Mouse (Mus musculus) forebrain, embryonic 10.5 days (tissue): Measurements from ENCODE around the gene Cyb5r2. TPM values are rescaled to one million over a fixed set of nuclear protein-coding genes. Genes with fewer than 3 reads are reported as not detected.

Experiments used
- DNase-seq: peaks from one replicate; pipeline ENCODE4 v3.0.0-alpha.2; 2017; ENCODE audit warnings: low spot score; ENCODE audit errors: extremely low spot score
- H3K27ac ChIP-seq: fragments of 300-500 bp; sonication (generic); 2 replicates; pipeline ENCODE4 v1.5.1; 2016; ENCODE audit warnings: mild to moderate bottlenecking
- H3K27me3 ChIP-seq: fragments of 300-500 bp; sonication (generic); 2 replicates; pipeline ENCODE4 v1.6.1; 2016; ENCODE audit warnings: mild to moderate bottlenecking; ENCODE audit not compliant: poor library complexity, severe bottlenecking
- H3K36me3 ChIP-seq: fragments of 300-500 bp; sonication (generic); replicated peaks from 2 replicates; pipeline ENCODE4 v1.6.1; 2016; ENCODE audit warnings: mild to moderate bottlenecking, moderate library complexity
- H3K4me1 ChIP-seq: fragments of 300-500 bp; sonication (generic); 2 replicates; pipeline ENCODE4 v1.6.1; 2016
- H3K4me3 ChIP-seq: fragments of 300-500 bp; sonication (generic); 2 replicates; pipeline ENCODE4 v1.5.1; 2016; ENCODE audit warnings: mild to moderate bottlenecking, moderate library complexity
- H3K9me3 ChIP-seq: fragments of 300-500 bp; sonication (generic); 2 replicates; pipeline ENCODE4 v1.6.1; 2016; ENCODE audit warnings: mild to moderate bottlenecking, moderate library complexity
- WGBS: fragments of 180-500 bp; shearing (Covaris S2); methylation state at CpG from one replicate; pipeline ENCODE4 v1.1.7; 2016; 5-methylcytosine and 5-hydroxymethylcytosine counted together
- polyA plus RNA-seq: library from polyadenylated mRNA; unstranded; fragments of >200 nt; fragmentation: Nextera tagmentation; extraction: Ambion mirVana; gene quantifications from 2 replicates; pipeline ENCODE4 v1.2.1, GENCODE M21; 2016

Gene Cyb5r2
- polyA plus RNA-seq, 1 experiment from 2014 or later: 0.29 TPM

DNA sequence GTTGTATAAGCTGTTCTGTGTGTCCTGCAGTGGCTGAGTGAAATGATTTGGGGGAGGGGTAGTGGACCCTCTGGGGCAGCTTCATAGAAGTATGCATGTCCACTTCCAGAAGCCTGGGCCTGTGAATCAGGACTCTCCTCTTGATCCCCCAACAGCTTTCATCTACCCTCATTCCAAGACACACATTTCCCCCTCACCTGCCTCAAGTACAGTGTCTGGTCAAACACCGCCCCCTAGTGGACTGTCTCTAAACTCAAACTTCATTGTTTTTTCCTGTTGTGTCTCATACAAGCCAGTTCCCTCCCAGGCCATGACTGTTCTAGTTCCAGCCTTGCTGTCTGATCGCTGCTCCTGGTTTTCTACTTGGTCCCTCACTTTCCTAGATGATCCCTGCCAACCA lies 9.9 kb downstream of the Cyb5r2 start:
- Histone ChIP-seq H3K36me3 (peaks cover 4% of the 10 kb centered on the region), H3K9me3 (no peaks in the 10 kb centered on the region; the same call in 1 of the 2 replicates), H3K4me1 (0 out of 2 replicates have a peak, but pooled peaks cover 6% of the 10 kb centered on the region), H3K4me3 (no peak overlapping the region), H3K27ac (no peak overlapping the region), H3K27me3 (no peaks in the 10 kb centered on the region; the same call in 1 of the 2 replicates)
- WGBS: 17% methylated on average over 2 of the region's 2 CpGs
- peak; percentile 67 for DNase-seq

DNA sequence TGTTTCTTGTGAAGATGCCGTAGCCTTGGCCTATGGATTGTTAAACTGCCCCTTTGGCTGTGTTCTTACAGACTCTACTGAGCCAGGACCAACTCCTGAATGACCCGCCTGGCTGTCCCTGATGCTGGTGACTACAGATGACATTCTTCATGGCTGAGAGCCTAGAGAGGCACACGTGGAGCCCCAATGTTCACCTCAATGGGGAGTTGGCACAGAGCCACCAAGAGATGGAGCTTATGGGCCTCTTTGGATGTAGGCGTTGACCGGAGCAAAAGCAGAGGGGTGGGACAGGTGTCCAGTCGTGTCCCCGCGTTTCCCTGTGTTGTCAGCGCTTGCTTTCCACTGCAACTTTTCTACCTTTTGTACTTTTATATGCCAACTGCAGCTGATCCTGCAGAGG lies 10.4 kb downstream of the Cyb5r2 start:
- Histone ChIP-seq H3K4me3 (no peak overlapping the region), H3K27me3 (no peaks in the 10 kb centered on the region; the same call in 1 of the 2 replicates), H3K27ac (no peak overlapping the region), H3K9me3 (no peaks in the 10 kb centered on the region; the same call in 1 of the 2 replicates), H3K4me1 (0 out of 2 replicates have a peak, but pooled peaks cover 6% of the 10 kb centered on the region), H3K36me3 (peaks cover 6% of the 10 kb centered on the region)
- no peak for DNase-seq
- WGBS: 92% methylated on average over 9 of the region's 9 CpGs

DNA sequence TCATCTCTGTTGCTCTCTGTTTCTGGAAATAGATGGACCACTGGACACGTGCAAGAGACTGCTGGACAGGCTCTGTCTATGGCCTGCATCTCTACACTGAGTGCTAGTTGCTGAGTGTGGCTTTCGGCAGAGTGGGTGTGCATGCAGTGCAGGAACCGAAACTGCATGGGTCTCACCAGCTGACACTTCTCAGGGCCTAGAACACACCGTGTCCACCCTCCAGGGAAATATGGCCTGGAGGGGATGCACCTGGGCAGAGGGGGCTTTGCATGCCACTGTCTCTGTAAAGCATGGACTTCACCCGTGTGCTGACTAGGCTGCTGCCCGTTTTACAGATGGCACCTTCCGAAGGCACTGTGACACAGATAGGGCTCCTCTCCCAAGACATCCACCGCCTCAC lies 11.8 kb downstream of the Cyb5r2 start:
- 91% methylated on average over 8 of the region's 8 CpGs for WGBS
- Histone ChIP-seq H3K36me3 (peaks cover 11% of the 10 kb centered on the region), H3K27ac (no peak overlapping the region), H3K27me3 (no peaks in the 10 kb centered on the region; the same call in 1 of the 2 replicates), H3K4me3 (no peak overlapping the region), H3K9me3 (no peaks in the 10 kb centered on the region; the same call in 1 of the 2 replicates), H3K4me1 (0 out of 2 replicates have a peak, but pooled peaks cover 6% of the 10 kb centered on the region)
- no peak for DNase-seq

DNA sequence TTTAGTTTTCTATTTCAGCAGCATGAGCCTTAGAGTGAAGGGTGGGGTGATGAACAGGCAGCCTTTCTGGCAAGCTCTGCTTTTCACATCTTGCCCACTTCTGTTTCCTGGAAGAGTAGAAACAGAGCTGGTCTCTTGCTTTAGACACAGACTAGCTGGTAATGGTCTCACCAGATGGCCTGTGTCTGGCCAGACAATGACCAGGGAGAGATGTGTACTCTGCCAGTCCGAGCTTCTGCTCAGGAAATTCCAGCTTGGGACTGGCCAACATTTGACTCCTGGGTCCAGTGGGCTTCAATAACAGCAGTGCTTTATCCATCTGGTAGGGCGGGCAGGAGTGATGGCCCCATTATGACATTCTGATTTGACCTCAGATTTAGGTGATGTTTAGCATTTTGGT lies 12.7 kb downstream of the Cyb5r2 start:
- no peak overlapping the region for H3K4me3 ChIP-seq
- no peaks in the 10 kb centered on the region; the same call in 1 of the 2 replicates for H3K9me3 ChIP-seq
- H3K27ac ChIP-seq: no peak overlapping the region
- peaks cover 11% of the 10 kb centered on the region for H3K36me3 ChIP-seq
- DNase-seq: no peak
- H3K27me3 ChIP-seq: no peaks in the 10 kb centered on the region
- 0 out of 2 replicates have a peak, but pooled peaks cover 6% of the 10 kb centered on the region for H3K4me1 ChIP-seq
- WGBS: 79% methylated on average over 2 of the region's 2 CpGs

DNA sequence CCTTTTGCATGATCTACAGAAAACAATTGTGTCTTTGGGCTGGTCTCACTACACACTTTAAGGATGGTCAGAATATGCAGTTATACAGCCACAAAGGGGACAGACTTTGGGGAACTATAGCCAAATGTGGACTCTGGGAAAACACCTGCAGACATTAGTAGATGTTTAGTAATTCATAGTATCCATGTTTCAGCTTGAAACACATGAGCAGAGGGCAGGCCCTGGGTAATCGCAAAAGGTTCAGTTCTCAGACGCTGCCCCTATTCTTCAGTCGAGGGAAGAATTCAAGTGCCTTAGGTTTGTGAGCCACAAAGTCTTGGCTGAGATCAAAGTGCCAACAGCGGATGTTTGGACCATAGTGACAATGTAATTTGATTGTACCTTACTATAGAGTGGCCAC lies 13.4 kb downstream of the Cyb5r2 start:
- no peak overlapping the region for H3K27ac ChIP-seq
- H3K4me1 ChIP-seq: 0 out of 2 replicates have a peak, but pooled peaks cover 6% of the 10 kb centered on the region
- H3K4me3 ChIP-seq: no peak overlapping the region
- no peaks in the 10 kb centered on the region for H3K27me3 ChIP-seq
- no peak for DNase-seq
- peaks cover 11% of the 10 kb centered on the region for H3K36me3 ChIP-seq
- H3K9me3 ChIP-seq: no peaks in the 10 kb centered on the region; the same call in 1 of the 2 replicates
- 91% methylated on average over 4 of the region's 4 CpGs for WGBS

DNA sequence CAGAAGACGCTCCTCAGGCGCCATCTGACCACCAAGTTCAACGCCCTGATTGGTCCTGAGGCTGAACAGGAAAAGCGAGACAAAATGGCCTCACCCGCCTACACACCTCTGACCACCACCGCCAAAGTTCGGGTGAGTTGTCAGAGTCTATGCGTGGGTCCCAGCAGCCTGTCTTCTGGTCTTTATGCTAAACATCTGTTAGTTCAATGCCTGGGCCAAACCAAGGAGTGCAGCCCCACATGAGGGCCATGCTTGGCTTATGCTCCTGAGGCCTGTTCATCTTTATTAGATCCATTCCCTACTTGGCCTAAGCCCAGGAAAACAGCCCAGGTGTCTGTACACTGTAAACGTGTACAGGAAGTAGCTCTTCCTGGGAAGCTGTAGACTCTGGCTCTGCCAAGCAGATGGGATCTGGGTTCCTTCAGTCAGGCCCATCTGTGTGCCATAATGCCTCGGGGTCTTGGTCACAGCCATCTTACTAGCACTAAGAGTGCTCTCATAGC lies 14.8 kb downstream of the Cyb5r2 start:
- Histone ChIP-seq H3K27me3 (no peaks in the 10 kb centered on the region), H3K36me3 (peaks cover 11% of the 10 kb centered on the region), H3K4me3 (no peak overlapping the region), H3K27ac (no peak overlapping the region), H3K4me1 (no peaks in the 10 kb centered on the region), H3K9me3 (no peaks in the 10 kb centered on the region; the same call in 1 of the 2 replicates)
- 91% methylated on average over 10 of the region's 10 CpGs for WGBS
- DNase-seq: no peak

DNA sequence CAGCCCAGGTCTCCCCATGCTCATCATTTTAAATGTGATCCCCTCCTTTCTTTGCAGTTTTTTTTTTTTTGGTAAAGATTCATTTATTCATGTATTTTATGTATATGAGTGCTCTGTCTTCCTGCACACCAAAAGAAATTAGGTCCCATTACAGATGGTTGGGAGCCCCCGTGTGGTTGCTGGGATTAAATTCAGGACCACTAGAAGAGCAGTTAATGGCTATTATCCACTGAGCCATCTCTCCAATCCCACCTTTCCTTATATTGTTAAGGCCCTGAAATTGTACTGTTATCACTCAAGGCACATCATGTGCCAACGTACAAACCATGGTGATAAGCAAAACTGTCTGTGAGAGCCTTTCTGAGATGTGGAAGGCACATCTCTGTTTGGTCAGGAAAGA lies 19.1 kb downstream of the Cyb5r2 start:
- DNase-seq: no peak
- WGBS: 56% methylated on average over 2 of the region's 2 CpGs
- H3K36me3 ChIP-seq: peaks cover 11% of the 10 kb centered on the region
- no peak overlapping the region for H3K4me3 ChIP-seq
- H3K27ac ChIP-seq: no peak overlapping the region
- no peaks in the 10 kb centered on the region; the same call in 1 of the 2 replicates for H3K9me3 ChIP-seq
- H3K4me1 ChIP-seq: no peaks in the 10 kb centered on the region
- no peaks in the 10 kb centered on the region for H3K27me3 ChIP-seq

DNA sequence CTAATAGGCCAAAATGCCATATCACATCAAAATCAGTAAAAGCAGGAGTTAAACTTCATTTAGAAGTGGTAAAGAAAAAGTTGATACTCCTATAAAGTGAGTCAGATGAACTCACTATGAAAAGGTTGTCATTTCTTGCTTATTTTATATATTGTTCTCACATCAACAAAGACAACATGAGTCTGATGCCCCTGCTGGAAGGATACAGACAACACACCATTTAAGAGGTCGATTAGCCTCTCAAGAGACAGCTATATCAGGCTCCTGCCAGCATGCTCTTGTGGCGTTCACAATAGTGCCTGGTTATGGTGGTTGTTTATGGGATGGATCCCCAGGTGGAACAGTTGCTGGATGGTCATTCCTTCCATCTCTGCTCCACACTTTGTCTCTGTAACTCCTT lies 24.7 kb downstream of the Cyb5r2 start:
- H3K27me3 ChIP-seq: no peaks in the 10 kb centered on the region
- WGBS: 75% methylated on average over 2 of the region's 2 CpGs
- H3K27ac ChIP-seq: no peak overlapping the region
- no peaks in the 10 kb centered on the region for H3K4me1 ChIP-seq
- no peak for DNase-seq
- H3K36me3 ChIP-seq: peaks cover 16% of the 10 kb centered on the region; the same call in 1 of the 2 replicates
- no peaks in the 10 kb centered on the region for H3K9me3 ChIP-seq
- no peak overlapping the region for H3K4me3 ChIP-seq

DNA sequence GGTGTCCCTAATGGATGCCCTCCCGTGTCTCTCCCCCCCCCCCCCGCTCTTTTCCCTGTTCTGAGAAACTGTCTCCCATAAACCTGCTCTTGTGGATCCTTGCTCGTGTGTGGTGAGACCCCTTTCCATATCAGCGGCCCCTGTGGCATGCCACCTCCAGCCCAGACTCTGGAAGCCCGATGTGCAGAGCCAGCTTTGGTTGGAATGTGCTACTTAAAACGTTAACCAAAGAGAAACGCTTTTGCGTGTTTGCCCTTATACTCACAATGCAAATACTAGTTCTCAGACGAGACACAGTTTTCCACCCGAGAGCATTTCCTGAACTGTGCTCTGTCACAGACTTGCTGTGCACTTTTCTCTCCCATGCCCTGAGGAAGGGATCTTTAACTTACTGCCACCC lies 27.2 kb downstream of the Cyb5r2 start:
- peaks cover 20% of the 10 kb centered on the region; the same call in 1 of the 2 replicates for H3K36me3 ChIP-seq
- H3K9me3 ChIP-seq: peaks cover 7% of the 10 kb centered on the region; the same call in 1 of the 2 replicates
- H3K27me3 ChIP-seq: no peaks in the 10 kb centered on the region
- WGBS: 83% methylated on average over 10 of the region's 10 CpGs
- no peak overlapping the region for H3K4me3 ChIP-seq
- DNase-seq: no peak
- no peaks in the 10 kb centered on the region for H3K4me1 ChIP-seq
- H3K27ac ChIP-seq: no peak overlapping the region

DNA sequence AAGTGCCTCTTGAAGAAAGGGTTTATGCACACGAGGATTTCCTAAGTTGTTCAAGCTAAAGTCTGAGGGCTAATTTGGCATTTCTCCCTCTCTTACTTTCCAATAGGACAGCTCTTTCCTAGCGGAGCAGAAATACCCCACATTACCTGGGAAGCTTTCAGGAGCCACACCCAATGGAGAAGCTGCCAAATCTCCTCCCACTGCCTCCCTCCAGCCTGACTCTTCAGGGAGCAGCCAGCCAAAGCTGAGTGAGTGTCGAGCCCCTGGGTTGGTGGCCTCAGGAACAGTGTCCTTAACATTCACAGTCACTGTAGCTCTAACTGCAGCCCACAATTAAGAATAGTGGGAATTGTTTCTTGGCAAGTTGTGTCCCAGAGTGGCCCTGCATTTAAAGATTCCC lies 30.3 kb downstream of the Cyb5r2 start:
- WGBS: 69% methylated on average over 3 of the region's 3 CpGs
- DNase-seq: no peak
- Histone ChIP-seq H3K4me3 (no peak overlapping the region), H3K27me3 (no peaks in the 10 kb centered on the region), H3K4me1 (no peaks in the 10 kb centered on the region), H3K27ac (no peak overlapping the region), H3K36me3 (peaks cover 26% of the 10 kb centered on the region; the same call in 1 of the 2 replicates), H3K9me3 (peaks cover 10% of the 10 kb centered on the region; the same call in 1 of the 2 replicates)

DNA sequence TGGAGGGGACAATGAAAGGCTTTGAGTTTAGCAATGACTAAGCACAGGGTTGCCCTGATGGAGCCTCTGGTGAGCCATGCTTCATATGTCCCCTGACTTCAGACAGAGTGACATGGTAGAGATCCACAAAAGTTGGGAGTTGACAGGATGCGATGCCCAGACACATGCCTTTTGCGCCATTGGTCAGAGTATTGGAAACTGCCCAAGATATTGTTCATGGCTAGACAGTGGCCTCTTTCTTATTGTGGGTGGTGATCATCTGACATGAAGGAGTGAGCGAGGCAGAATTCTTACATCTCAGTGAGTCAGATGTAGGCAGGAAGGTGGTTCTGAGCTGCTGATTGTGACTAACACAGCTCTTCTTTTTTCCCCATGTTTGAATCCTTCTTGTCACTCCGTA lies 35.3 kb downstream of the Cyb5r2 start:
- Histone ChIP-seq H3K27me3 (no peaks in the 10 kb centered on the region), H3K36me3 (peaks cover 17% of the 10 kb centered on the region; the same call in 1 of the 2 replicates), H3K27ac (no peak overlapping the region), H3K4me3 (no peak overlapping the region), H3K4me1 (no peaks in the 10 kb centered on the region), H3K9me3 (peaks cover 10% of the 10 kb centered on the region; the same call in 1 of the 2 replicates)
- 96% methylated on average over 4 of the region's 4 CpGs for WGBS
- DNase-seq: no peak

DNA sequence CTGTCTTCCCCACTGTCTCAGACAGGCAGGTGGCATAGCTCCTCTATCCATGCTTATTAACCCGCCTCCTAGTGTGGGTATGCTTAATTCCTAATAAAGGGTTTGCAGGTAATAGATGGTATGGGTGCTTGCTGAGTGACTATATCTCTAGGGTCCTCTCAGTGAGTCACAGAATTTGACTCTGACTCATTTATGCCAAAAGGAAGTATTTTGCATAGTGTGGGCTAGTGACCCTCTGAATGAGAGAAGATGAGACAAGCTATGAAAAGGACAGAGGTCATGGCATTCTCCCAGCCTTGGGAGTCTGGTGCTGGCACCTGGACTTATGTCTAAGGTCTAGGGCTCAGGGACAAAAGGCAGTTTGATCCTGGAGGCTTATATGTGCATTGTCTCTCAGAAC lies 37.1 kb downstream of the Cyb5r2 start:
- no peak for DNase-seq
- Histone ChIP-seq H3K27ac (no peak overlapping the region), H3K36me3 (peaks cover 15% of the 10 kb centered on the region; the same call in 1 of the 2 replicates), H3K4me1 (no peaks in the 10 kb centered on the region), H3K4me3 (no peak overlapping the region), H3K9me3 (peaks cover 5% of the 10 kb centered on the region; the same call in 1 of the 2 replicates), H3K27me3 (no peaks in the 10 kb centered on the region)
- WGBS: 84% methylated on average over 1 of the region's 1 CpGs

DNA sequence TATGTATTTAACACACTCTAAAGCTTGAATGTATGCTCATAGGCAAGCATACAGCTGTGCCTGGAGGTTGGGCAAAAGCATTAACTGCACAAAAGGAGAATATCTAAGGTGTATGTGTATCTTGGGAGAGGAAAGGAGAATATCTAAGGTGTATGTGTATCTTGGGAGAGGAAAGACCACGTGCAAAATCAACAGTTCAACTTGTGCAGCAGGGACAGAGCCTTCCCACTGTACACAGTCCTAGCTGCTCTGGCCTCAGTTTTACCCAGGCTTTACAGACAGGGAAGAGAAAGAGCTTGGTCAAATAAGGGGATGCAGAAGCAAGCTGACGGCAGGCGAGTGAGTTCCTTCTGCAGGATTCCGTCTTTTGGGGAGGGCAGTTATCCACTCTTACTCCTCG lies 43.8 kb downstream of the Cyb5r2 start:
- peaks cover under 1% of the 10 kb centered on the region for H3K4me1 ChIP-seq
- H3K4me3 ChIP-seq: no peak overlapping the region
- no peak for DNase-seq
- no peaks in the 10 kb centered on the region for H3K36me3 ChIP-seq
- no peak overlapping the region for H3K27ac ChIP-seq
- H3K9me3 ChIP-seq: no peaks in the 10 kb centered on the region
- H3K27me3 ChIP-seq: no peaks in the 10 kb centered on the region
- 88% methylated on average over 5 of the region's 5 CpGs for WGBS
